Mouse (Mus musculus) neural tube, embryonic 11.5 days (tissue): Measurements from ENCODE around the gene Arhgef1. TPM values are rescaled to one million over a fixed set of nuclear protein-coding genes. Genes with fewer than 3 reads are reported as not detected.

Experiments used
- ATAC-seq: fragments of 200-750 bp; cut with Nextera tagmentation; 2 replicates; pipeline ENCODE4 v1.8.0; 2017; ENCODE audit warnings: moderate number of reproducible peaks, mild to moderate bottlenecking, moderate TSS enrichment, moderate library complexity; ENCODE audit not compliant: insufficient read depth, low FRiP score, low TSS enrichment
- DNase-seq: peaks from one replicate; pipeline ENCODE4 v3.0.0-alpha.2; 2015; ENCODE audit warnings: low spot score
- H3K27ac ChIP-seq: fragments of 300-500 bp; sonication (generic); 2 replicates; pipeline ENCODE4 v1.5.1; 2014; ENCODE audit warnings: low read depth, mild to moderate bottlenecking, low read length
- H3K27me3 ChIP-seq: fragments of 300-500 bp; sonication (generic); 2 replicates; pipeline ENCODE4 v1.6.1; 2014; ENCODE audit warnings: mild to moderate bottlenecking, low read length, mixed read lengths; ENCODE audit not compliant: control insufficient read depth, insufficient read depth
- H3K36me3 ChIP-seq: fragments of 300-500 bp; sonication (generic); 2 replicates; pipeline ENCODE4 v1.6.1; 2014; ENCODE audit warnings: mild to moderate bottlenecking, low read length, moderate library complexity, mixed read lengths; ENCODE audit not compliant: control insufficient read depth, insufficient read depth
- H3K4me1 ChIP-seq: fragments of 300-500 bp; sonication (generic); 2 replicates; pipeline ENCODE4 v1.6.1; 2014; ENCODE audit warnings: low read length, mixed read lengths; ENCODE audit not compliant: control insufficient read depth, insufficient read depth
- H3K4me2 ChIP-seq: fragments of 300-500 bp; sonication (generic); 2 replicates; pipeline ENCODE4 v1.6.1; 2014; ENCODE audit warnings: low read depth, mild to moderate bottlenecking, moderate library complexity
- H3K4me3 ChIP-seq: fragments of 300-500 bp; sonication (generic); 2 replicates; pipeline ENCODE4 v1.5.1; 2014; ENCODE audit warnings: low read depth, low read length
- H3K9ac ChIP-seq: fragments of 300-500 bp; sonication (generic); 2 replicates; pipeline ENCODE4 v1.6.1; 2014; ENCODE audit warnings: mild to moderate bottlenecking, low read length
- H3K9me3 ChIP-seq: fragments of 300-500 bp; sonication (generic); 2 replicates; pipeline ENCODE4 v1.6.1; 2016; ENCODE audit warnings: low read length; ENCODE audit not compliant: control insufficient read depth
- WGBS: fragments of 180-500 bp; shearing (Covaris S2); extraction: QIAGEN DNeasy Blood & Tissue Kit; methylation state at CpG from one replicate; pipeline ENCODE4 v1.1.7; 2014; 5-methylcytosine and 5-hydroxymethylcytosine counted together
- polyA plus RNA-seq: library from polyadenylated mRNA; unstranded; fragments of >200 nt; fragmentation: Nextera tagmentation; extraction: Ambion mirVana; gene quantifications from 2 replicates; pipeline ENCODE4 v1.2.1, GENCODE M21; 2014

Arhgef1 gene
- 52.3 and 56.5 TPM in 2 replicates for polyA plus RNA-seq

- ATAC-seq (no peak), DNase-seq (peak; percentile 60)
- no peaks in the 10 kb centered on the region for H3K36me3 ChIP-seq
- H3K4me3 ChIP-seq: peak within 1 kb of the TSS; percentile 63
- no peaks in the 10 kb centered on the region; the same call in 1 of the 2 replicates for H3K4me1 ChIP-seq
- peak within 1 kb of the TSS; percentile 76 for H3K4me2 ChIP-seq
- H3K27me3 ChIP-seq: no peaks in the 10 kb centered on the region
- H3K9me3 ChIP-seq: no peaks in the 10 kb centered on the region
- 8% methylated on average over 50 of the region's 68 CpGs for WGBS
- peak within 1 kb of the TSS; percentile 63 for H3K27ac ChIP-seq
- peak within 1 kb of the TSS; percentile 75 for H3K9ac ChIP-seq
These were observed at the start of gene Arhgef1 for GRCm38 (mm10) chr7:24902630-24903443. Arhgef1 (plus strand) TSS chr7:24902912.

GRCm38 (mm10) chr7:24853233-24853563 lies 49.5 kb upstream of the Arhgef1 start:
- H3K9me3 ChIP-seq: no peaks in the 10 kb centered on the region
- no peaks in the 10 kb centered on the region for H3K27me3 ChIP-seq
- H3K4me1 ChIP-seq: no peaks in the 10 kb centered on the region
- no peaks in the 10 kb centered on the region for H3K36me3 ChIP-seq
- no peak overlapping the region for H3K27ac ChIP-seq
- ATAC-seq: no peak
- no peak overlapping the region for H3K4me3 ChIP-seq
- no peak for DNase-seq
- H3K4me2 ChIP-seq: no peak overlapping the region
- no peak overlapping the region for H3K9ac ChIP-seq

- WGBS: 45% methylated on average over 7 of the region's 7 CpGs
- Histone ChIP-seq H3K4me1 (no peaks in the 10 kb centered on the region), H3K27me3 (no peaks in the 10 kb centered on the region), H3K4me3 (no peak overlapping the region), H3K9me3 (no peaks in the 10 kb centered on the region), H3K36me3 (no peaks in the 10 kb centered on the region), H3K4me2 (no peak overlapping the region), H3K27ac (no peak overlapping the region), H3K9ac (no peak overlapping the region)
- no peak for DNase-seq
- no peak for ATAC-seq
These were observed 49.0 kb upstream of the Arhgef1 start for GRCm38 (mm10) chr7:24853695-24854094.

- no peak overlapping the region for H3K27ac ChIP-seq
- no peaks in the 10 kb centered on the region for H3K9me3 ChIP-seq
- no peaks in the 10 kb centered on the region for H3K4me1 ChIP-seq
- H3K4me3 ChIP-seq: no peak overlapping the region
- WGBS: 39% methylated on average over 6 of the region's 6 CpGs
- DNase-seq (no peak), ATAC-seq (no peak)
- H3K4me2 ChIP-seq: no peak overlapping the region
- H3K36me3 ChIP-seq: no peaks in the 10 kb centered on the region
- no peaks in the 10 kb centered on the region for H3K27me3 ChIP-seq
- H3K9ac ChIP-seq: no peak overlapping the region
These were observed 46.1 kb upstream of the Arhgef1 start for GRCm38 (mm10) chr7:24856460-24857120.

- ATAC-seq: no peak
- no peak for DNase-seq
- no peaks in the 10 kb centered on the region for H3K9me3 ChIP-seq
- WGBS: 67% methylated on average over 5 of the region's 5 CpGs
- no peaks in the 10 kb centered on the region for H3K27me3 ChIP-seq
- H3K4me1 ChIP-seq: no peaks in the 10 kb centered on the region
- no peaks in the 10 kb centered on the region for H3K36me3 ChIP-seq
- H3K4me2 ChIP-seq: no peak overlapping the region
- H3K4me3 ChIP-seq: no peak overlapping the region
- H3K27ac ChIP-seq: no peak overlapping the region
- H3K9ac ChIP-seq: no peak overlapping the region
These were observed 43.5 kb upstream of the Arhgef1 start for GRCm38 (mm10) chr7:24859234-24859633.

- Histone ChIP-seq H3K9ac (no peak within 1 kb of the TSS), H3K27ac (no peak within 1 kb of the TSS), H3K4me3 (no peak within 1 kb of the TSS), H3K27me3 (no peaks in the 10 kb centered on the region), H3K36me3 (no peaks in the 10 kb centered on the region), H3K4me2 (no peak within 1 kb of the TSS), H3K9me3 (no peaks in the 10 kb centered on the region), H3K4me1 (no peaks in the 10 kb centered on the region)
- ATAC-seq: no peak
- WGBS: 93% methylated on average over 7 of the region's 7 CpGs
- no peak for DNase-seq
These were observed 40.8 kb upstream of the Arhgef1 start, which contains the start of gene Gm9844 for GRCm38 (mm10) chr7:24861913-24862312. Gm9844 (plus strand) TSS chr7:24862213.

- H3K9me3 ChIP-seq: no peaks in the 10 kb centered on the region
- no peak overlapping the region for H3K9ac ChIP-seq
- no peaks in the 10 kb centered on the region for H3K36me3 ChIP-seq
- no peak for ATAC-seq
- no peaks in the 10 kb centered on the region for H3K27me3 ChIP-seq
- H3K4me3 ChIP-seq: no peak overlapping the region
- DNase-seq: no peak
- no peak overlapping the region for H3K4me2 ChIP-seq
- H3K27ac ChIP-seq: no peak overlapping the region
- H3K4me1 ChIP-seq: no peaks in the 10 kb centered on the region
- 86% methylated on average over 4 of the region's 4 CpGs for WGBS
These were observed 39.9 kb upstream of the Arhgef1 start for GRCm38 (mm10) chr7:24862853-24863252.

GRCm38 (mm10) chr7:24864156-24864555 lies 38.6 kb upstream of the Arhgef1 start:
- no peak for ATAC-seq
- Histone ChIP-seq H3K9me3 (no peaks in the 10 kb centered on the region), H3K4me3 (no peak overlapping the region), H3K27me3 (no peaks in the 10 kb centered on the region), H3K36me3 (no peaks in the 10 kb centered on the region), H3K4me1 (no peaks in the 10 kb centered on the region), H3K9ac (no peak overlapping the region), H3K4me2 (no peak overlapping the region), H3K27ac (no peak overlapping the region)
- no peak for DNase-seq
- 34% methylated on average over 6 of the region's 6 CpGs for WGBS

- WGBS: 65% methylated on average over 17 of the region's 17 CpGs
- Histone ChIP-seq H3K4me1 (no peaks in the 10 kb centered on the region), H3K4me2 (no peak overlapping the region), H3K9me3 (no peaks in the 10 kb centered on the region), H3K4me3 (no peak overlapping the region), H3K36me3 (no peaks in the 10 kb centered on the region), H3K27ac (no peak overlapping the region), H3K9ac (no peak overlapping the region), H3K27me3 (no peaks in the 10 kb centered on the region)
- ATAC-seq: no peak
- DNase-seq: no peak
These were observed 33.6 kb upstream of the Arhgef1 start for GRCm38 (mm10) chr7:24869080-24869479.
